Mouse (Mus musculus) c-Kit-positive CD71-positive TER-119-negative erythroid progenitor cells, embryonic 14.5 days (primary cell): ENCODE measurements around the gene Zfp207.
"Not testable (repeated sequence)": the region's sequence is repeated elsewhere in the genome, so short reads cannot be mapped to it uniquely, and the experiment has no call there.

Source experiments
- DNase-seq: peaks from one replicate; pipeline ENCODE4 v3.0.0-alpha.2; 2013; ENCODE audit warnings: low read depth

Gene Zfp207

GRCm38 (mm10) chr11:80383019-80383625 is at the start of gene Zfp207:
TSS of gene Zfp207 (plus strand) at chr11:80383279.
- peak; percentile 94 for DNase-seq

- DNase-seq = no peak
Observed at GRCm38 (mm10) chr11:80335609-80336350, 47.3 kb upstream of the Zfp207 start.

- no peak for DNase-seq
Observed at GRCm38 (mm10) chr11:80336351-80336730, 46.7 kb upstream of the Zfp207 start.

GRCm38 (mm10) chr11:80342482-80342881 is 40.6 kb upstream of the Zfp207 start:
- no peak for DNase-seq

GRCm38 (mm10) chr11:80351832-80352430 is 31.1 kb upstream of the Zfp207 start:
- peak; percentile 64 for DNase-seq

GRCm38 (mm10) chr11:80354832-80355231 is 28.2 kb upstream of the Zfp207 start:
- no peak for DNase-seq

- DNase-seq = no peak
Observed at GRCm38 (mm10) chr11:80368949-80369348, 14.1 kb upstream of the Zfp207 start.

- DNase-seq = no peak
Observed at GRCm38 (mm10) chr11:80376651-80377050, 6.4 kb upstream of the Zfp207 start.

GRCm38 (mm10) chr11:80377712-80378451 is 5.2 kb upstream of the Zfp207 start, which contains the start of gene 5730455P16Rik:
TSS of gene 5730455P16Rik (minus strand) at chr11:80378034.
- peak; percentile 75 for DNase-seq

GRCm38 (mm10) chr11:80378452-80379068 is 4.5 kb upstream of the Zfp207 start:
- DNase-seq = not testable (repeated sequence)

- not testable (repeated sequence) for DNase-seq
Observed at GRCm38 (mm10) chr11:80379184-80379583, 3.9 kb upstream of the Zfp207 start.

GRCm38 (mm10) chr11:80382626-80383018 is 457 bp upstream of the Zfp207 start:
- DNase-seq = peak; percentile 55

GRCm38 (mm10) chr11:80383626-80384046 is 557 bp downstream of the Zfp207 start:
- DNase-seq = peak; percentile 65

- DNase-seq = no peak
Observed at GRCm38 (mm10) chr11:80384461-80384860, 1.4 kb downstream of the Zfp207 start.

GRCm38 (mm10) chr11:80385055-80385454 is 2.0 kb downstream of the Zfp207 start:
- DNase-seq = no peak

- no peak for DNase-seq
Observed at GRCm38 (mm10) chr11:80386790-80387189, 3.7 kb downstream of the Zfp207 start.

- no peak for DNase-seq
Observed at GRCm38 (mm10) chr11:80389885-80390284, 6.8 kb downstream of the Zfp207 start.

- DNase-seq = no peak
Observed at GRCm38 (mm10) chr11:80391407-80392120, 8.5 kb downstream of the Zfp207 start.

- no peak for DNase-seq
Observed at GRCm38 (mm10) chr11:80395930-80396329, 12.9 kb downstream of the Zfp207 start.

- DNase-seq = no peak
Observed at GRCm38 (mm10) chr11:80396617-80397016, 13.5 kb downstream of the Zfp207 start.

GRCm38 (mm10) chr11:80407878-80408277 is 24.8 kb downstream of the Zfp207 start:
- DNase-seq = not testable (repeated sequence)
